Mouse (Mus musculus) embryonic facial prominence, embryonic 10.5 days (tissue): Measurements from ENCODE around the gene Taf1d. TPM values are rescaled to one million over a fixed set of nuclear protein-coding genes. Genes with fewer than 3 reads are reported as not detected.
"Not testable (repeated sequence)": the region's sequence is repeated elsewhere in the genome, so short reads cannot be mapped to it uniquely, and the experiment has no call there.

Source experiments
- DNase-seq: peaks from one replicate; pipeline ENCODE4 v3.0.0-alpha.2; 2017; ENCODE audit warnings: low spot score
- H3K27ac ChIP-seq: fragments of 300-500 bp; sonication (generic); replicated peaks from 2 replicates; pipeline ENCODE4 v1.5.1; 2016; ENCODE audit warnings: mild to moderate bottlenecking
- H3K27me3 ChIP-seq: fragments of 300-500 bp; sonication (generic); replicated peaks from 2 replicates; pipeline ENCODE4 v1.6.1; 2016; ENCODE audit warnings: low read depth, mild to moderate bottlenecking; ENCODE audit not compliant: poor library complexity, severe bottlenecking
- H3K36me3 ChIP-seq: fragments of 300-500 bp; sonication (generic); replicated peaks from 2 replicates; pipeline ENCODE4 v1.6.1; 2016; ENCODE audit warnings: mild to moderate bottlenecking, moderate library complexity
- H3K4me1 ChIP-seq: fragments of 300-500 bp; sonication (generic); 2 replicates; pipeline ENCODE4 v1.6.1; 2016
- H3K4me3 ChIP-seq: fragments of 300-500 bp; sonication (generic); 2 replicates; pipeline ENCODE4 v1.5.1; 2016; ENCODE audit warnings: mild to moderate bottlenecking, moderate library complexity
- H3K9me3 ChIP-seq: fragments of 300-500 bp; sonication (generic); 2 replicates; pipeline ENCODE4 v1.6.1; 2016; ENCODE audit warnings: mild to moderate bottlenecking
- WGBS: fragments of 180-500 bp; shearing (Covaris S2); methylation state at CpG from one replicate; pipeline ENCODE4 v1.1.7; 2016; 5-methylcytosine and 5-hydroxymethylcytosine counted together
- polyA plus RNA-seq: library from polyadenylated mRNA; unstranded; fragments of >200 nt; fragmentation: Nextera tagmentation; extraction: Ambion mirVana; gene quantifications from 2 replicates; pipeline ENCODE4 v1.2.1, GENCODE M21; 2016

The Taf1d gene
- polyA plus RNA-seq, 1 experiment from 2014 or later: 101 TPM

DNA sequence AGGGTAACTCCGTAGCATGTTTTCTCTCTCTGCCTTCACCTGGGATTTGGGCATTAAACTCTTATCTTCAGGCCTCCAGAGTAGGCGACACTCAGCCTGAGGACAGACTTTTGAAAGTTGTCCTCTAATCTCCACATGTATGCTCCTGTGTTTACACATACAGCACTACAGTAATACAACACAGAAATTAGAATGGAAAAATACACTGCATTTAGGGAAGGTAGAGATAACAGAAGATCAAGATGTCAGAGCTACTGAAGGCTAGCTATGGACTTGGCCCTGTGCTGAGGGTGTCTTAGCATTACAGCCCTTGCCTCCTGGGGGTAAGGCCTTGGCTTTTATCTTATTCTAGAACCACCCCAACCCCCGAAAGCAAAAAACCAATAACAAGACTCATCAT is 17.6 kb upstream of the Taf1d start:
- WGBS: 88% methylated on average over 3 of the region's 3 CpGs
- Histone ChIP-seq H3K27ac (no peak overlapping the region), H3K4me1 (no peaks in the 10 kb centered on the region)

DNA sequence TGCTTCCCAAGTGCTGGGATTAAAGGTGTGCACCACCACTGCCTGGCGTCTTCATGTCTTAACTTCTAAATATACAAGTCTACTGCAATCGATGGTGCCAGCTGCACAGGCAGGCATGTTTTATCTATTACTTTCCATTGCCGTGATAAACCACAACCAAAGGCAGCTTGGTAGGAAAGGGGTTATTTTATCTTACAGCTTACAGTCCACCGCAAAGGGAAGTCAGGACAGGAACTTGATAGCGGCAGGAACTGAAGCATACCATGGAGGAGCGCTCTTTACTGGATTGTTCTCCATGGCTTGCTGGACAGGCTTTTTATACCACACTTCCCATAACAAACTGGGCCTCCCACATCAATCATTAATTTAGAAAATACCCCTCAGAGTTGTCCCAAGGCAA is 16.8 kb upstream of the Taf1d start:
- WGBS: 88% methylated on average over 6 of the region's 6 CpGs
- Histone ChIP-seq H3K36me3 (0 out of 2 replicates have a peak, but pooled peaks cover 2% of the 10 kb centered on the region), H3K9me3 (no peaks in the 10 kb centered on the region), H3K27ac (no peak overlapping the region), H3K4me1 (no peaks in the 10 kb centered on the region), H3K4me3 (no peak overlapping the region), H3K27me3 (no peaks in the 10 kb centered on the region)
- DNase-seq: no peak

More for the DNA sequence above, 17.6 kb upstream of the Taf1d start:
- H3K27me3 ChIP-seq: no peaks in the 10 kb centered on the region
- H3K9me3 ChIP-seq: no peaks in the 10 kb centered on the region
- DNase-seq: no peak
- H3K36me3 ChIP-seq: 0 out of 2 replicates have a peak, but pooled peaks cover 2% of the 10 kb centered on the region
- H3K4me3 ChIP-seq: no peak overlapping the region

DNA sequence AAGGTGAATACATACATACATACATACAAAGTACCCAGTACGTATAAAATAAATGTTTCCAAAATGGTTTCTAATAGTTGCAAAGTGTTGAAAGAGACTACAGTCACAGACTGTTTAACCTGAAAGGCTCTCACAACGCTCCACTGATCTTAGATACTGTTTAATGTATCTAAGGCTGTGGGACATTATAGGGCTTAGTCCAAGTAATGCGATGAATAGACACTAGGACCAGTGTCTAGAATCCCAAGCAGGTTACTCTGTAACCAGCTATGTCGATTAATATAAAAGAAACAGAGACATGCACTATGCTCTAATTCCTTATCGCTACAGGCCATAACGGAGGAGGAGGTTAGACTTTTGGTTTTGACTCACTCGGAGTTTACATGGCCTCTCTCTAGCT is 8.9 kb upstream of the Taf1d start:
- H3K4me1 ChIP-seq: peaks cover 9% of the 10 kb centered on the region; the same call in 1 of the 2 replicates
- no peak for DNase-seq
- H3K27ac ChIP-seq: no peak overlapping the region
- WGBS: 93% methylated on average over 7 of the region's 7 CpGs
- H3K27me3 ChIP-seq: no peaks in the 10 kb centered on the region
- H3K4me3 ChIP-seq: no peak overlapping the region
- no peaks in the 10 kb centered on the region for H3K9me3 ChIP-seq
- H3K36me3 ChIP-seq: no peaks in the 10 kb centered on the region

DNA sequence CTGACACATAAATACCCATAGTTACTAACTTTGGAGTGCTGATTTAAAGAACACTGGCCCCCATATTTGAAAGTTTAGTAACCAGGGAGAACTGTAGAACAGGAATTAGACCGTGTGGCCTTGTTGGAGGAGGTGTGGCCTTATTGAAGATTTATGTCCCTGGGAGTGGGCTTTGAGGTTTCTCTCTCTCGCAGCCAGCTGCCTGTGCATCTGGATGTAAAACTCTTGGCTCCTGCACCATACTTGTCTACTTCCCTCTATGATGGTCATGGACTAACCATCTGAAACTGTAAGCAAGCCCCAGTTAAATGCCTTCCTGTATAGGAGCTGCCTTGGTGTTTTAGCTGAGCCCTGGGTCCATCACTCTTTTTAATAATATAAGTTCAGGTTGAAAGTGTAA is 7.6 kb upstream of the Taf1d start:
- Histone ChIP-seq H3K9me3 (no peaks in the 10 kb centered on the region), H3K27me3 (no peaks in the 10 kb centered on the region), H3K36me3 (no peaks in the 10 kb centered on the region), H3K4me3 (no peak overlapping the region), H3K4me1 (peaks cover 9% of the 10 kb centered on the region; the same call in 1 of the 2 replicates), H3K27ac (no peak overlapping the region)
- 73% methylated on average over 2 of the region's 2 CpGs for WGBS
- DNase-seq: no peak

DNA sequence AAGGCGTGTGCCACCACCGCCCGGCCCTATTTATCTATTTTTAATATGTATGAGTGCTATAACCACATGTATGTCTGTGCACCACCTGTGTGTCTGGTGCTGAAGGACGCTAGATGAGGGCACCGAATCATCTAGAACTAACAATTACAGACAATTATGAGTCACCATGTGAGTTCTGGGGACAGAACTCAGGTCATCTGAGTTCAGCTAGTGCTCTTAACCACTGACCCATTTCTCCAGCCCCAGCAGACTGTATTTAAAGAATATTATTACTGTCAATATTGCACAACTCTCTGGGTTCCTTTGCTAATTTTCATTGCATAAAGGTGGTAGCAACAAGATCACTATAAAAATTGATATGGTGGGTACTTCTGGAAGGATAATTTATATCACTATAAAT is 6.0 kb upstream of the Taf1d start:
- H3K4me3 ChIP-seq: no peak overlapping the region
- H3K36me3 ChIP-seq: no peaks in the 10 kb centered on the region
- H3K27ac ChIP-seq: no peak overlapping the region
- WGBS: 82% methylated on average over 5 of the region's 5 CpGs
- H3K27me3 ChIP-seq: no peaks in the 10 kb centered on the region
- peaks cover 9% of the 10 kb centered on the region; the same call in 1 of the 2 replicates for H3K4me1 ChIP-seq
- DNase-seq: no peak
- no peaks in the 10 kb centered on the region for H3K9me3 ChIP-seq

DNA sequence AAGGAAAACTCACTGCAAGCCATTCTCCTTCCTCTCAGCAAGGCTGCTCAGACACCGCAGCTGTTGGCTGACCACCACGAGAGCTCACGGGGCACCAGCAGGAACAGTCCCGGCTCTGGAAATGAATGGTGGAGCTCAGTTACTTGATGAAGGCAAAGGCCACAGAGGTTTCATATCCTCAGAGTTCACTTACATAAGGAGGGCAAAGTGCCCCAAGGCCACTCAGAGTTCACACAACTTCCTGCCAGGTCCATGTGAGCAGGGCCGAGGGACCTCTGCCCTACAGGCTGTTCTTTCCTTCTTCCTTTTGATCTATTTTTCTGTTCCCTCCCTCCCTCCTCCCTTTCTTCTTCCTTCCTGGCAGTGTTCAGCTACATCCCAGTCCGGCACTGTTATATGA is 4.6 kb upstream of the Taf1d start:
- H3K36me3 ChIP-seq: no peaks in the 10 kb centered on the region
- no peaks in the 10 kb centered on the region for H3K9me3 ChIP-seq
- DNase-seq: peak; percentile 36
- no peak overlapping the region for H3K4me3 ChIP-seq
- peak overlapping the region; percentile 57 for H3K27ac ChIP-seq
- peaks cover 9% of the 10 kb centered on the region; the same call in 1 of the 2 replicates for H3K4me1 ChIP-seq
- H3K27me3 ChIP-seq: no peaks in the 10 kb centered on the region
- WGBS: 38% methylated on average over 6 of the region's 6 CpGs

DNA sequence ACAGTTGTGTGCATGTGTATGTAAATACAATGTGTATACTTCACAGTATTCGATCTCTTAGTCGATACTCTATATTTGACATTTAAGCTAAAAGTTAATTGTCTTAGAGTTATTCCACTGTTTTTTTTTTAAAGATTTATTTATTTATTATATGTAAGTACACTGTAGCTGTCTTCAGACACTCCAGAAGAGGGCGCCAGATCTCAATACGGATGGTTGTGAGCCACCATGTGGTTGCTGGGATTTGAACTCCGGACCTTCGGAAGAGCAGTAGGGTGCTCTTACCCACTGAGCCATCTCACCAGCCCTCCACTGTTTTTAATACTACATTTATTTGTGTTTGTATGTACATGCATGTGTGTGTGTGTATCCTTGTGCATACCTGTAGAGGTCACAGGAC is 4.0 kb upstream of the Taf1d start:
- not testable (repeated sequence) for H3K27me3 ChIP-seq, H3K4me1 ChIP-seq, H3K36me3 ChIP-seq, H3K27ac ChIP-seq, DNase-seq, H3K9me3 ChIP-seq, H3K4me3 ChIP-seq
- WGBS: 81% methylated on average over 6 of the region's 6 CpGs

DNA sequence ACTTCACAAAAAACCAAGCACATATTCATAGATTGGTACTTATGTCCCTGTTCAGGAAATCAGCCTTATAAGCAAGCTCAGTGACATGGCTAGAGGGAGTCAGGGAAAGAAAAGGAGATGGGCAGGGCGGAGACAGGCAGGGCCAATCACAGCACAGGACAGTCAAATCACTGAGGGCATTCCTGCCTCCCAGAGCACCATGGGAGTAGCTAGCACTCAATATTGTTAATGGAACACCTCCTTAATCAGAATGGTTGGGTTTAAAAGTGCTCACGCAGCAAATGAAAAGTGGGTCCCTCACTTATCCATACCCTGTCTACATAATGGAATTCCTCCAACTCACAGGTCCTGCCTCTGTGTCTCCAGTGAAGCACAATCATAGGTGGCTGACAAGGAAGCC is 3.1 kb upstream of the Taf1d start:
- Histone ChIP-seq H3K4me3 (no peak overlapping the region), H3K27me3 (no peaks in the 10 kb centered on the region), H3K27ac (no peak overlapping the region), H3K4me1 (peaks cover 18% of the 10 kb centered on the region), H3K36me3 (peaks cover 11% of the 10 kb centered on the region), H3K9me3 (no peaks in the 10 kb centered on the region)
- WGBS: 68% methylated on average over 2 of the region's 2 CpGs
- DNase-seq: no peak

DNA sequence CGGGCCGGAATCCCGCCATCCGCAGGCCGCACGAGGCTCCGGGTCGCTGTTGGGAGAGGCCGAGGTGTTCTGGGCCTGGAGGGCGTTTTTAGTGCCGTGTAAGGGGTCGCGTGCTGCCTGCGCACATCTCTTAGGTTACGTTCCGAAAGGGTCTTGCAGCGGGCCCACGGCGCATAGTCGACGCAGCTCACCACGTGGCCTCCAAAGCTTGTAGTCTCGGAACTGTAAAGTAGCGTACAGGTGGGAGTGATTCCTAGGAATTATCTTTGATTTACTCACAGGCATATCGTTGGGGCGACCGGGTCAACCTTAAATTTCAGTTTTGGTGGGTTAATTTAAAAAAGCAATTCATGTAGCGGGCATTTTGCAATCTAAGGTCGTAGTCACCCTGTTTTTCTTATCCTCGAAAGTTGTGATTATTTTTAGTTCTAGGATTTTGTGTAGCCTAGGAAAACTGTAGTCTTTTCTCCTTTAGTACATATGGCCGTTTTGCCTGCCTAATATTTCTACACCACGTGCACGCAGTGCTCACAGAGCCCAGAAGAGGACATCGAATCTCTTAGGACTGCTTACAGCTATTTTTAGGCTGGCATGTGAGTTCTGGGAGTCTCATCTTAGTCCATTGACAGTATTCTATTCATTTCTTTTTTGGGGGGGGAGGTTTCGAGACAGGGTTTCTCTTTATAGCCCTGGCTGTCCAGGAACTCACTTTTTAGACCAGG is 545 bp downstream of the Taf1d start, which contains the start of gene 4931406C07Rik:
Gene 4931406C07Rik (minus strand): TSS at position 51 of the 722 bp plus-strand sequence.
- H3K4me3 ChIP-seq: peak within 1 kb of the TSS; percentile 90
- H3K36me3 ChIP-seq: peaks cover 48% of the 10 kb centered on the region
- H3K9me3 ChIP-seq: no peaks in the 10 kb centered on the region
- H3K27ac ChIP-seq: peak within 1 kb of the TSS; percentile 98
- no peak for DNase-seq
- WGBS: under 1% methylated on average over 35 of the region's 35 CpGs
- peaks cover 28% of the 10 kb centered on the region for H3K4me1 ChIP-seq
- no peaks in the 10 kb centered on the region for H3K27me3 ChIP-seq

DNA sequence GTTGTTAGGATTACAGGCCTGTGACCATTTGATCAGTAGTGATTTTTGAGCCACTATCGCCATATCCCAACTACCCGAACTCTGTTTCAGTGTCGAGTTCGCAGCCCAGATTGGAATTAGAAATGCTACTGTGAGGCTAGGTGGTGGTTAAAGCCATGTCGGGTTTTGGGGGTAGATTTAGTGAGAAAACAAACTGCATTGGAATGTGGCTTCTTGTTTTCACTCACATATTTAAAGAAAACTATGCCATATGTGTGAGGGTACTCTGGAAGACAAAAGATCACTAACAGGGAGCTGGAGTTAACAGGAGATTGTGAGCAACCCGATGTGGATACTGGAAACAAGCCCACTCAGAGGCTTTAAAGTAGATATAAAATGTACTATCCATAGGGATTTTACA is 1.2 kb downstream of the Taf1d start:
- peak overlapping the region; percentile 90 for H3K4me3 ChIP-seq

DNA sequence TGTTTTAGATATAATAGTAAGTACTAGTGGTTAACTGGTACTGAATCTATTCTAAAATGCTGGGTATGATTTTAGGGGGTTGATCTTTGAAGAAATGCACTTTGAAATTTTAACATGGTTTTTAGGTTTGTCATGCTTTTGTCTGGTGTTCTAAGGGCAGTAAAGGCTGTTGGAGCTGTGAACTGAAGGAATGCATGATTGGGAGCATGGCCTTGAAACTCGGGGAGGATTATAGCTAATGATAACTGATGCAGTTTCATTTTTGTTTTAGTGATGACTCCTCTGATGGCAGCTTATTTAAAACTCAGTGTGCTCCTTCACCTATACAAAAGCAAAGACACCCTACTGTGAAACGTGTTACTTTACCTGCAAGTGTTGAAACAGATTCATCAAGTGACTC is 2.2 kb downstream of the Taf1d start:
- Histone ChIP-seq H3K27me3 (no peaks in the 10 kb centered on the region), H3K36me3 (peaks cover 65% of the 10 kb centered on the region), H3K4me1 (peaks cover 26% of the 10 kb centered on the region), H3K27ac (no peak overlapping the region), H3K4me3 (peak overlapping the region; percentile 90), H3K9me3 (no peaks in the 10 kb centered on the region)
- DNase-seq: no peak
- WGBS: 61% methylated on average over 2 of the region's 2 CpGs

More for the DNA sequence above, 1.2 kb downstream of the Taf1d start:
- H3K27ac ChIP-seq: peak overlapping the region; percentile 98
- H3K9me3 ChIP-seq: no peaks in the 10 kb centered on the region
- H3K36me3 ChIP-seq: peaks cover 55% of the 10 kb centered on the region
- DNase-seq: no peak
- no peaks in the 10 kb centered on the region for H3K27me3 ChIP-seq
- peaks cover 26% of the 10 kb centered on the region for H3K4me1 ChIP-seq
- WGBS: 9% methylated on average over 6 of the region's 6 CpGs

DNA sequence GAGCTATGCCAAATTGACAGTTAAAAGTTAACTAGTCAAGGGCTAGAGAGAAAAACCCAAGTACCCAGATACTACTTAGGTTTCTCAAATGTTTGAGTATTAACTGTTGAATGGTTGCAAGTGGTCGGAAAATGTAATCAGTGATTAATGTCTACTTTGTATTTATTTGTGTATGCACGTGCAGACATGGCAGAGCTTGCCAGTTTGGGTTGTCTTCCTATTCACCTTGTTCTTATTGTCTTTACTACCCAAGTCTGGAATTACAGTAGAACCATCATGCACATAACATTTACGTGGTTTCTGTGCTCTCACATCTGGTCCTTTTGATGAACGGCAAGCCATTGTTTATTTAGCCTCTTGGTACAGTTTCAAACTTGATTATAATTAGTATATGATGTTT is 3.4 kb downstream of the Taf1d start:
- peaks cover 76% of the 10 kb centered on the region for H3K36me3 ChIP-seq
- no peaks in the 10 kb centered on the region for H3K27me3 ChIP-seq
- peaks cover 26% of the 10 kb centered on the region for H3K4me1 ChIP-seq
- H3K27ac ChIP-seq: no peak overlapping the region
- 76% methylated on average over 4 of the region's 4 CpGs for WGBS
- no peak for DNase-seq
- H3K4me3 ChIP-seq: peak overlapping the region; percentile 41; the same call in 1 of the 2 replicates
- H3K9me3 ChIP-seq: no peaks in the 10 kb centered on the region

DNA sequence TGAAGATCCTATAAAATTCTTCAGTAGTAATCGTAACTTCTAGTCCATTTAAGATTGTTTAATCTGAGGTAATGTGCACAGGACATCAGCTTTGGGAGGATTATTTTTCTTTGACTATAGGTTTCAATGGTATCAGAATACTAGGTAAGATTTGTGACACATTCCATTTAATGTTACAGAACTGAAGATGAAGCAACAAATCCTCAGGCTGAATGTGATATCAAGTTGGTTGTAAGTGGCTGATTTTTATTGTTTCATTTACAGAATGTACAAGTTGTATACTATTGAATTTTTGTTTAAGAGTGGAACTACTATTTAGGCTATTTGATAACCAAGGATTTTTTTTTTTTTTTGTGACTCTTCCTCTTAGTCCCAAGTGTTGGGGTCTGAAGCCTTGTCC is 4.2 kb downstream of the Taf1d start:
- Histone ChIP-seq H3K27me3 (no peaks in the 10 kb centered on the region), H3K27ac (no peak overlapping the region), H3K9me3 (no peaks in the 10 kb centered on the region), H3K4me1 (peaks cover 26% of the 10 kb centered on the region), H3K4me3 (no peak overlapping the region), H3K36me3 (peaks cover 84% of the 10 kb centered on the region)
- 96% methylated on average over 1 of the region's 1 CpGs for WGBS
- DNase-seq: no peak
